Mouse (Mus musculus) ES-E14 (cell line): ENCODE results near the gene Adad1. TPM values are rescaled to one million over a fixed set of nuclear protein-coding genes. Genes with fewer than 3 reads are reported as not detected.

Experiments used
- DNase-seq: peaks from one replicate; pipeline ENCODE4 v3.0.0-alpha.2; 2013; ENCODE audit warnings: low read depth, low spot score
- H3K27ac ChIP-seq: 2 replicates; pipeline ENCODE4 v1.5.1; 2012; ENCODE audit warnings: low read depth, mild to moderate bottlenecking, low read length, moderate library complexity, mixed read lengths; ENCODE audit not compliant: poor library complexity, insufficient read depth, severe bottlenecking
- H3K36me3 ChIP-seq: 2 replicates; pipeline ENCODE4 v1.6.1; 2012; ENCODE audit warnings: mild to moderate bottlenecking, low read length, moderate library complexity, mixed read lengths; ENCODE audit not compliant: control insufficient read depth, poor library complexity, insufficient read depth, severe bottlenecking
- H3K4me1 ChIP-seq, 2 experiments: fragments of 150-350 bp in 1 of 2; sonication (generic) in 1 of 2; 2 replicates each; pipeline ENCODE4 v1.6.1; 2012; ENCODE audit warnings: low read length in 2 of 2, mild to moderate bottlenecking in 1 of 2, mixed read lengths in 1 of 2; ENCODE audit not compliant: control insufficient read depth in 2 of 2, insufficient read depth in 2 of 2, poor library complexity in 1 of 2
- H3K4me3 ChIP-seq, 2 experiments: fragments of 150-350 bp in 1 of 2; sonication (generic) in 1 of 2; 2 replicates each; pipeline ENCODE4 v1.5.1; 2012; ENCODE audit warnings: low read length in 2 of 2, low read depth in 1 of 2, mild to moderate bottlenecking in 1 of 2, mixed read lengths in 1 of 2; ENCODE audit not compliant: insufficient read depth in 1 of 2, poor library complexity in 1 of 2, severe bottlenecking in 1 of 2
- H3K9ac ChIP-seq: 2 replicates; pipeline ENCODE4 v1.6.1; 2012; ENCODE audit warnings: low read depth, mild to moderate bottlenecking, low read length, mixed read lengths; ENCODE audit not compliant: poor library complexity, insufficient read depth, severe bottlenecking
- H3K9me3 ChIP-seq: fragments of 150-350 bp; sonication (generic); 2 replicates; pipeline ENCODE4 v1.6.1; 2012; ENCODE audit warnings: low read depth, mild to moderate bottlenecking, low read length; ENCODE audit not compliant: control insufficient read depth, insufficient read depth
- CHD2 ChIP-seq: IDR thresholded peaks from 2 replicates; pipeline ENCODE4 v1.6.1; 2014; ENCODE audit warnings: mild to moderate bottlenecking, low read depth, low read length, inconsistent platforms
- HCFC1 ChIP-seq: IDR thresholded peaks from 2 replicates; pipeline ENCODE4 v1.6.1; 2012; ENCODE audit warnings: low read length, inconsistent platforms, borderline replicate concordance; ENCODE audit not compliant: insufficient read depth
- MAFK ChIP-seq: IDR thresholded peaks from 2 replicates; pipeline ENCODE4 v1.6.1; 2014; ENCODE audit warnings: mild to moderate bottlenecking, low read depth, low read length, inconsistent platforms; ENCODE audit not compliant: insufficient read depth
- ZC3H11A ChIP-seq: IDR thresholded peaks from 2 replicates; pipeline ENCODE4 v1.6.1; 2012; ENCODE audit warnings: low read depth, mild to moderate bottlenecking, inconsistent platforms, low read length, borderline replicate concordance
- ZNF384 ChIP-seq: IDR thresholded peaks from 2 replicates; pipeline ENCODE4 v1.6.1; 2012; ENCODE audit warnings: low read depth, low read length, inconsistent platforms
- in situ Hi-C, 2 experiments: fragments of 600-800 bp; cut with MboI; formaldehyde crosslinking; loops; one replicate each; pipeline ENCODE4 v1.15.1; 2025; ENCODE audit warnings: low sequenced_read_pairs in 2 of 2, inconsistent platforms in 1 of 2; ENCODE audit not compliant: unreplicated experiment in 2 of 2
- total RNA-seq: library from RNA; depleted of rRNA; stranded (reverse); fragments of 300-350 nt; gene quantifications from 2 replicates; pipeline ENCODE4 v1.2.3, GENCODE M21; 2012

The Adad1 gene
- total RNA-seq, 1 experiment: 1.7 TPM

DNA sequence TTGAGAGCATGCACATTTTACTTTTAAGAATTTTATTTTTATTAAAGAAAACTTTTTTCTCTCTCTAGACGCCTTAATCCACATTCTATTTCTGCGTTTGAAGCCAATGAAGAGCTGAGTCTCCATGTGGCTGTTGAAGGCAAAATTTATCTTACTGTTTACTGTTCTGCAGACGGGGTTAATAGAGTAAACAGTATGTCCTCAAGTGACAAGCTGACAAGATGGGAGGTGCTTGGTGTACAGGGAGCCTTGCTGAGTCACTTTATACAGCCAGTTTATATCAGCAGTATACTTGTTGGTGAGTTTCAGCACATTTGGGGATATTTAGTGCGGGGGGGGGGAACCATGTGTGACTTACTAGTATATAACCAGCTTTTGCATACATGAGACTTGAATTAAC is 21.5 kb downstream of the Adad1 start:
- Histone ChIP-seq H3K9me3 (no peaks in the 10 kb centered on the region), H3K27ac (no peak overlapping the region), H3K9ac (no peak overlapping the region), H3K4me1 (no peaks in the 10 kb centered on the region), H3K36me3 (no peaks in the 10 kb centered on the region), H3K4me3 (no peak overlapping the region)
- in situ Hi-C loops: no loop called here
- DNase-seq: no peak
- TF ChIP-seq CHD2 (no peak), ZC3H11A (no peak)

DNA sequence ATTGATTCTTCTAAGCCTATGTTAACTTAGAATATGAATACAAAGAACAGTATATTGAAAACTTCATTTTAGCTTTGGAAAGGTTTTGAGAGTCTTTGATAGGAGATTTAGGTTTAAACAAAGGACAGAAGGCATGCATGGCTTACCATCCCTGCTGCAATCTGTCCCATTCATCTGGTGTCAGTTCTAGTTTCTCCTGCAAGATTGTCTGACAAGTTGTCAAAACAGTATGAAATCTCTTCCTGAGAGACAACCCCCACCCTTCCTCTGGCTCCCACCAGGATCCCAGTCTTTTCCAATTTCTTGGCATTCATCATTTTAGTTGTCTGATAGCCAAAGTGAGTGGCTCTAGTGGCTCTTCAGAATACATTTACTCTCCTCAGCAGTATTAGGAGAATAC is 27.4 kb downstream of the Adad1 start:
- in situ Hi-C loops: no loop called here
- no peak for DNase-seq
- Histone ChIP-seq H3K9me3 (no peaks in the 10 kb centered on the region), H3K36me3 (no peaks in the 10 kb centered on the region), H3K27ac (no peak overlapping the region), H3K4me3 (no peak overlapping the region), H3K9ac (no peak overlapping the region), H3K4me1 (no peaks in the 10 kb centered on the region)
- TF ChIP-seq CHD2: no peak
- TF ChIP-seq ZC3H11A: no peak
- TF ChIP-seq HCFC1: no peak
- TF ChIP-seq ZNF384: no peak
- no peak for TF ChIP-seq MAFK

DNA sequence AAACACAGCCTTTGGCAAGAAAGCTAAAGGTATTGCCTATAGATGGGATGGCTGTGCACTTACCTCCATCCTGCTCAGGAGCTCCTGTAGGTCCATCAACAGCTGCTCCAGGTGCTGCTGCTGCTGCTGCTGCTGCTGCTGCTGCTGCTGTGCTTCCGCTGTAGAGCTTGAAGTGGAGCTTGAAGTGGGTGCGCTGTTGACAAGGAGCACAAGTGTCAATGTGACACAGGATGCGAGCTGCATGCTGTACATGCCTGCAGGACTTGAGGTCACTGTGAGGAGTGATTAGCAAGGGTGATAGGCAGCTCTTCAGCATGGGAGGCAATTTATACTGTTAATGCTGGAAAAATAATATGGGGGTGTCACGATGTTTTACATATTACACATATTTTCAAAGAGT is 62.3 kb downstream of the Adad1 start, which contains the start of gene Il2:
TSS of gene Il2 (minus strand) at position 305 of the 400 bp plus-strand sequence.
- Histone ChIP-seq H3K4me1 (no peaks in the 10 kb centered on the region), H3K9me3 (no peaks in the 10 kb centered on the region), H3K36me3 (no peaks in the 10 kb centered on the region), H3K27ac (no peak within 1 kb of the TSS), H3K9ac (no peak within 1 kb of the TSS), H3K4me3 (no peak within 1 kb of the TSS)
- no peak for DNase-seq
- TF ChIP-seq ZNF384: no peak
- no peak for TF ChIP-seq HCFC1
- TF ChIP-seq ZC3H11A: no peak
- TF ChIP-seq CHD2: no peak
- no peak for TF ChIP-seq MAFK
- in situ Hi-C loops: no loop called here

DNA sequence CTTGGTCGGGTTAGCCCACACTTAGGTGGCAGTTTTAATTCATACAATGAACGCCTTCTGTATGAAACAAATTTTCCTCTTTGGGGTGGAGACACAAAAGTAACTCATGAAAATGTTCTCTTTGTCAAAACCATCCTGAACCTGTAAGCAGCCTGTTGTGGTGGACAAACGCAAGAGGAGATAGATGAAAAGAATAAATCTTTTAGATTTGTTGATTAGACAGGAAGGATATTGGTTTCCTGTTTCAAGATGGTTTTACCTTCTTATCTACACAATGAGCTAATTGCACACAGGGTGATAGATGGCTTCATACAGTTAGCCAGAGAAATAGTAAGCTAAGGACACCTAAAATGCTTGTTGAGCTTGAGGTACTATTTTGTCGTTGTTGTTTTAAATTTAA is 62.8 kb downstream of the Adad1 start:
- Histone ChIP-seq H3K9me3 (no peaks in the 10 kb centered on the region), H3K9ac (no peak overlapping the region), H3K27ac (no peak overlapping the region), H3K4me3 (no peak overlapping the region), H3K36me3 (no peaks in the 10 kb centered on the region), H3K4me1 (no peaks in the 10 kb centered on the region)
- DNase-seq: no peak
- in situ Hi-C loops: no loop called here
- no peak for TF ChIP-seq ZC3H11A
- no peak for TF ChIP-seq HCFC1
- no peak for TF ChIP-seq CHD2
- TF ChIP-seq MAFK: no peak
- TF ChIP-seq ZNF384: no peak

DNA sequence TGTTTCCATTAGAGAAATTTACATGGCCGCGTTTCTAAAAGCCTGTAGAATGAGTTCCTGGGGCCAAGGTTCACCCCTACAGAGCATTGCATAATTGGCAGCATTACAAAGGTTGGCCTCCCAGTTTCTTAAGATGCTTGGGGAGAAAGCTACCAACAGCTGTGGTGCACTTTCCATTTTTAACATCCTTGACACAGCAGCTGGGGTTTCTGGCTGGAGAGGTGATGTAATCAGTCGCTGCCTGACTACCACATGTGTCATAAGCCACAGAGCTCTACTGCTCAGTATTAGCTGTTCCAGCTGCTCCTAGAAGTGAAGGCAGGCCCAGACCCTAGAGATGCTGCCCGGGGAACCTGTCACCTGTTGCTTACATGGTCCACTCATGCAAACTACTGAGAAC is 64.9 kb downstream of the Adad1 start:
- DNase-seq: no peak
- H3K9me3 ChIP-seq: no peaks in the 10 kb centered on the region
- H3K4me1 ChIP-seq: no peaks in the 10 kb centered on the region
- no peak overlapping the region for H3K9ac ChIP-seq
- no peak for TF ChIP-seq ZNF384
- TF ChIP-seq MAFK: no peak
- no peak for TF ChIP-seq ZC3H11A
- no peak for TF ChIP-seq HCFC1
- no peak overlapping the region for H3K27ac ChIP-seq
- H3K36me3 ChIP-seq: no peaks in the 10 kb centered on the region
- no peak overlapping the region for H3K4me3 ChIP-seq
- in situ Hi-C loops: no loop called here
